Mouse (Mus musculus): Measurements from ENCODE around the gene Gm10477. TPM values are rescaled to one million over a fixed set of nuclear protein-coding genes. Genes with fewer than 3 reads are reported as not detected.
"Not testable (repeated sequence)": the region's sequence is repeated elsewhere in the genome, so short reads cannot be mapped to it uniquely, and the experiment has no call there.

Gm10477 gene
- polyA plus RNA-seq (2015; fragmentation: Nextera tagmentation; extraction: Ambion mirVana), result not detected in 2 replicates

- not testable (repeated sequence) for H3K4me2 ChIP-seq; H3K4me3 ChIP-seq; H3K36me3 ChIP-seq; H3K9ac ChIP-seq; H3K4me1 ChIP-seq; H3K9me3 ChIP-seq; H3K27ac ChIP-seq; H3K27me3 ChIP-seq; ATAC-seq (ENCODE audit: borderline replicate concordance, extremely low read depth, low FRiP score, low TSS enrichment)
- 81% methylated on average over 6 of the region's 6 CpGs for WGBS
Measured at GRCm38 (mm10) chrX:56524442-56524841, at the start of gene Gm10477. TSS of gene Gm10477 (plus strand) at chrX:56524742.

GRCm38 (mm10) chrX:56477553-56477952, 47.0 kb upstream of the Gm10477 start:
- 74% methylated on average over 3 of the region's 3 CpGs for WGBS
- Histone ChIP-seq H3K4me3 (no peak overlapping the region), H3K9me3 (no peaks in the 10 kb centered on the region), H3K9ac (no peak overlapping the region), H3K36me3 (no peaks in the 10 kb centered on the region), H3K4me1 (no peaks in the 10 kb centered on the region), H3K27me3 (no peaks in the 10 kb centered on the region), H3K4me2 (no peak overlapping the region), H3K27ac (no peak overlapping the region)
- no peak for ATAC-seq (ENCODE audit: borderline replicate concordance, extremely low read depth, low FRiP score, low TSS enrichment)

- H3K4me2 ChIP-seq, result no peak overlapping the region
- H3K27me3 ChIP-seq, result no peaks in the 10 kb centered on the region
- no peaks in the 10 kb centered on the region for H3K9me3 ChIP-seq
- no peaks in the 10 kb centered on the region for H3K4me1 ChIP-seq
- 65% methylated on average over 3 of the region's 3 CpGs for WGBS
- H3K27ac ChIP-seq, result no peak overlapping the region
- H3K36me3 ChIP-seq, result peaks cover 4% of the 10 kb centered on the region; the same call in 1 of the 2 replicates
- no peak for ATAC-seq (ENCODE audit: borderline replicate concordance, extremely low read depth, low FRiP score, low TSS enrichment)
- H3K9ac ChIP-seq, result no peak overlapping the region
- no peak overlapping the region for H3K4me3 ChIP-seq
Measured at GRCm38 (mm10) chrX:56481906-56482305, 42.6 kb upstream of the Gm10477 start.

- no peaks in the 10 kb centered on the region for H3K4me1 ChIP-seq
- H3K36me3 ChIP-seq, result peaks cover 1% of the 10 kb centered on the region; the same call in 1 of the 2 replicates
- H3K9me3 ChIP-seq, result no peaks in the 10 kb centered on the region
- H3K27me3 ChIP-seq, result no peaks in the 10 kb centered on the region
- no peak for ATAC-seq (ENCODE audit: borderline replicate concordance, extremely low read depth, low FRiP score, low TSS enrichment)
- no peak overlapping the region for H3K4me2 ChIP-seq
- no peak overlapping the region for H3K27ac ChIP-seq
- no peak overlapping the region for H3K9ac ChIP-seq
- H3K4me3 ChIP-seq, result no peak overlapping the region
- WGBS, result 13% methylated on average over 1 of the region's 1 CpGs
Measured at GRCm38 (mm10) chrX:56489758-56490157, 34.8 kb upstream of the Gm10477 start.

GRCm38 (mm10) chrX:56497241-56497640, 27.3 kb upstream of the Gm10477 start:
- H3K36me3 ChIP-seq, result peaks cover 2% of the 10 kb centered on the region; the same call in 1 of the 2 replicates
- no peaks in the 10 kb centered on the region for H3K4me1 ChIP-seq
- no peaks in the 10 kb centered on the region for H3K9me3 ChIP-seq
- 77% methylated on average over 7 of the region's 7 CpGs for WGBS
- no peak overlapping the region for H3K4me3 ChIP-seq
- ATAC-seq (ENCODE audit: borderline replicate concordance, extremely low read depth, low FRiP score, low TSS enrichment), result no peak
- H3K9ac ChIP-seq, result no peak overlapping the region
- H3K27ac ChIP-seq, result no peak overlapping the region
- H3K4me2 ChIP-seq, result no peak overlapping the region
- H3K27me3 ChIP-seq, result no peaks in the 10 kb centered on the region

GRCm38 (mm10) chrX:56531266-56531665, 6.7 kb downstream of the Gm10477 start:
- 11% methylated on average over 3 of the region's 3 CpGs for WGBS
- no peaks in the 10 kb centered on the region for H3K9me3 ChIP-seq
- H3K27me3 ChIP-seq, result no peaks in the 10 kb centered on the region
- no peak overlapping the region for H3K4me2 ChIP-seq
- H3K4me3 ChIP-seq, result no peak overlapping the region
- no peak overlapping the region for H3K9ac ChIP-seq
- H3K36me3 ChIP-seq, result no peaks in the 10 kb centered on the region
- H3K4me1 ChIP-seq, result no peaks in the 10 kb centered on the region
- H3K27ac ChIP-seq, result no peak overlapping the region
- ATAC-seq (ENCODE audit: borderline replicate concordance, extremely low read depth, low FRiP score, low TSS enrichment), result no peak

- H3K4me2 ChIP-seq, result no peak overlapping the region
- WGBS, result 55% methylated on average over 4 of the region's 4 CpGs
Measured at GRCm38 (mm10) chrX:56537162-56537561, 12.6 kb downstream of the Gm10477 start.

GRCm38 (mm10) chrX:56549506-56549905, 25.0 kb downstream of the Gm10477 start, which contains the start of gene Gm648:
TSS of gene Gm648 (minus strand) at chrX:56549606.
- H3K9ac ChIP-seq, result no peak within 1 kb of the TSS
- no peaks in the 10 kb centered on the region for H3K36me3 ChIP-seq
- no peak within 1 kb of the TSS for H3K4me3 ChIP-seq
- ATAC-seq (ENCODE audit: borderline replicate concordance, extremely low read depth, low FRiP score, low TSS enrichment), result no peak
- H3K9me3 ChIP-seq, result no peaks in the 10 kb centered on the region
- no peak within 1 kb of the TSS for H3K4me2 ChIP-seq
- H3K4me1 ChIP-seq, result no peaks in the 10 kb centered on the region
- WGBS, result 84% methylated on average over 7 of the region's 7 CpGs
- no peak within 1 kb of the TSS for H3K27ac ChIP-seq
- H3K27me3 ChIP-seq, result no peaks in the 10 kb centered on the region

More at GRCm38 (mm10) chrX:56537162-56537561, 12.6 kb downstream of the Gm10477 start:
- no peaks in the 10 kb centered on the region for H3K36me3 ChIP-seq
- no peak overlapping the region for H3K4me3 ChIP-seq
- H3K27me3 ChIP-seq, result no peaks in the 10 kb centered on the region
- no peaks in the 10 kb centered on the region for H3K9me3 ChIP-seq
- no peak overlapping the region for H3K27ac ChIP-seq
- H3K4me1 ChIP-seq, result no peaks in the 10 kb centered on the region
- no peak overlapping the region for H3K9ac ChIP-seq
- ATAC-seq (ENCODE audit: borderline replicate concordance, extremely low read depth, low FRiP score, low TSS enrichment), result no peak

- H3K9me3 ChIP-seq, result no peaks in the 10 kb centered on the region
- H3K4me1 ChIP-seq, result no peaks in the 10 kb centered on the region
- H3K36me3 ChIP-seq, result no peaks in the 10 kb centered on the region
- no peak overlapping the region for H3K4me2 ChIP-seq
- H3K27ac ChIP-seq, result no peak overlapping the region
- no peak overlapping the region for H3K9ac ChIP-seq
- WGBS, result 70% methylated on average over 3 of the region's 3 CpGs
- no peak overlapping the region for H3K4me3 ChIP-seq
- ATAC-seq (ENCODE audit: borderline replicate concordance, extremely low read depth, low FRiP score, low TSS enrichment), result no peak
- H3K27me3 ChIP-seq, result no peaks in the 10 kb centered on the region
Measured at GRCm38 (mm10) chrX:56553584-56553983, 29.0 kb downstream of the Gm10477 start.

- ATAC-seq (ENCODE audit: borderline replicate concordance, extremely low read depth, low FRiP score, low TSS enrichment), result no peak
Measured at GRCm38 (mm10) chrX:56572465-56572864, 47.9 kb downstream of the Gm10477 start.

More at GRCm38 (mm10) chrX:56572465-56572864, 47.9 kb downstream of the Gm10477 start:
- no peak overlapping the region for H3K27ac ChIP-seq
- H3K36me3 ChIP-seq, result no peaks in the 10 kb centered on the region
- WGBS, result 15% methylated on average over 6 of the region's 6 CpGs
- no peak overlapping the region for H3K4me2 ChIP-seq
- H3K9me3 ChIP-seq, result no peaks in the 10 kb centered on the region
- no peak overlapping the region for H3K9ac ChIP-seq
- no peak overlapping the region for H3K4me3 ChIP-seq
- no peaks in the 10 kb centered on the region for H3K4me1 ChIP-seq
- no peaks in the 10 kb centered on the region for H3K27me3 ChIP-seq

Other genes starting within 250 kb of the Gm10477 start
- 7.6 and 8.2 TPM in 2 replicates for gene Zfp449, start 178.3 kb upstream of the Gm10477 start, polyA plus RNA-seq (2015; fragmentation: Nextera tagmentation; extraction: Ambion mirVana)
- gene Smim10l2a, start 150.2 kb upstream of the Gm10477 start, polyA plus RNA-seq (2015; fragmentation: Nextera tagmentation; extraction: Ambion mirVana), result 7.5 and 7.9 TPM in 2 replicates
- gene Gm2174, start 76.8 kb upstream of the Gm10477 start, polyA plus RNA-seq (2015; fragmentation: Nextera tagmentation; extraction: Ambion mirVana), result 1.3 and 3.1 TPM in 2 replicates
- gene Ints6l, start 69.9 kb upstream of the Gm10477 start, polyA plus RNA-seq (2015; fragmentation: Nextera tagmentation; extraction: Ambion mirVana), result 26.5 and 26.9 TPM in 2 replicates
- 0.14 TPM in 1 of 2 replicates, not detected in the other for gene Gm648, start 24.9 kb downstream of the Gm10477 start, polyA plus RNA-seq (2015; fragmentation: Nextera tagmentation; extraction: Ambion mirVana)
- 25.1 and 26.8 TPM in 2 replicates for gene Mmgt1, start 73.3 kb downstream of the Gm10477 start, polyA plus RNA-seq (2015; fragmentation: Nextera tagmentation; extraction: Ambion mirVana)
- 10.4 and 11.8 TPM in 2 replicates for gene Slc9a6, start 85.0 kb downstream of the Gm10477 start, polyA plus RNA-seq (2015; fragmentation: Nextera tagmentation; extraction: Ambion mirVana)
- gene Fhl1, start 207.0 kb downstream of the Gm10477 start, polyA plus RNA-seq (2015; fragmentation: Nextera tagmentation; extraction: Ambion mirVana), result 366 and 418 TPM in 2 replicates